9 mouse cellular contexts compared by ENCODE assay signal in the genomic region with DNA sequence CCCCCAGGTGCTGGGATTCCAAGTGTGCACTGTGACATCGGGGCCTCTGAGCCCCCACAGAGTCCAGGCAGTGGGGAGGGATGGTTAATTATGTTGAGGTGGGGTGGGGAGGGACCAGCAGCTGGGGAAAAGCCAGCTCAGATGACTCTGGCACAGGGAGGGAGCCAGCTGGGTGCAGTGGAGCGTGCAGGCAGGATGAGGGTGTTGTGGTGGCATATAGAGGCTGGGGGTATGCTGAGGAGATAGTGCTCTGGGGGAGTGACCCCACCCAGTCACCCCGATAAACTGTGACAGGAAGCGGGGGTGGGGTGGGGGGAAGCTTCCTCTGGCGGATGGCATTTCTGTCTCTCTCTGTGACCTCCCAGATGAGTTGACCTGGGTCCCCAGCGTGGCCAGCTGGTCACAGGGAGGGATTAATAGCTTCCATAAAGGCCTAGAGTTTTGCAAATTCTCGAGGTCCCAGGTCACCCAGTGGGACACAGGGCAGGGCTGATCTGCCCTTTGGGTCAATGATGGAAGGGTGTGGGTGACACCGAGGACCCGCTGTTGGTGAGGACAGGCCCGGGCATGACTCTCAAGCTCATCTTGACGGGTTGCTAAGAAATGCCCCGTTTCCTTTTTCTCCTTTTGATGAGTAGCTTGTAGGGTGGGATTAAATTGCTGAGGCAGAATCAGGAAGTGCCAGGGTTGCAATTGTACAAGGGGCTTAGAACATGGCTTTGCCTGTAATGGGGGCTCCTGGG. TPM values are rescaled to one million over a fixed set of nuclear protein-coding genes. Genes with fewer than 3 reads are reported as not detected.
DNase-seq lines count a peak whose midpoint lies in the region; ATAC-seq and TF ChIP-seq lines count a peak whose summit lies in the region.
"Had no signal": no experiment of that assay in that cellular context is flagged by ENCODE, and none has a peak within 500 bp of the region (broad histone marks: within the 10 kb centered on the region; RNA-seq: fewer than 3 reads in every experiment).

No protein-coding gene starts in this region.

- H3K4me3 ChIP-seq in embryonic facial prominence, embryonic 15.5 days (replicated peaks), result no peak overlapping the region
- no peak overlapping the region for H3K4me3 ChIP-seq in stomach, postnatal 0 days (ENCODE audit: low read depth, low read length)
- H3K4me3 ChIP-seq: stomach, embryonic 15.5 days had no signal

- H3K27ac ChIP-seq in embryonic facial prominence, embryonic 15.5 days (replicated peaks), result no peak overlapping the region
- H3K27ac ChIP-seq in stomach, postnatal 0 days (replicated peaks), result no peak overlapping the region
- H3K27ac ChIP-seq: stomach, embryonic 15.5 days had no signal

- no peak for TF ChIP-seq EP300 in stomach, postnatal 0 days (optimal IDR thresholded peaks at IDR 0.05)

- no peaks in the 10 kb centered on the region for H3K36me3 ChIP-seq in embryonic facial prominence, embryonic 15.5 days
- H3K36me3 ChIP-seq in stomach, postnatal 0 days (ENCODE audit: control insufficient read depth, insufficient read depth, low read length), result no peaks in the 10 kb centered on the region
- H3K36me3 ChIP-seq: stomach, embryonic 15.5 days had no signal

- peaks cover 20% of the 10 kb centered on the region for H3K4me1 ChIP-seq in embryonic facial prominence, embryonic 15.5 days
- H3K4me1 ChIP-seq in stomach, postnatal 0 days (replicated peaks; ENCODE audit: control insufficient read depth, insufficient read depth), result no peaks in the 10 kb centered on the region
- H3K4me1 ChIP-seq: stomach, embryonic 15.5 days had no signal

- no peaks in the 10 kb centered on the region for H3K27me3 ChIP-seq in embryonic facial prominence, embryonic 15.5 days
- H3K27me3 ChIP-seq in stomach, postnatal 0 days (ENCODE audit: control insufficient read depth, insufficient read depth, low read length), result no peaks in the 10 kb centered on the region
- H3K27me3 ChIP-seq: stomach, embryonic 15.5 days had no signal

- WGBS in embryonic facial prominence, embryonic 15.5 days, result 21% methylated on average over 12 of the region's 12 CpGs
- WGBS in stomach, postnatal 0 days, result 47% methylated on average over 12 of the region's 12 CpGs

- no peak for TF ChIP-seq CTCF in stomach, postnatal 0 days (IDR thresholded peaks at IDR 0.05; ENCODE audit: low read depth)

- DNase-seq in cerebellum, postnatal 14 days, result peak; percentile 30 to 55
- no peak for DNase-seq in cerebellum, adult 8-10 months
- peak; percentile 81 for DNase-seq in A20 (ENCODE audit: low read depth, low spot score)
- DNase-seq in stomach, postnatal 0 days (ENCODE audit: low spot score), result no peak
- no peak for DNase-seq in urinary bladder, adult 18-20 months (ENCODE audit: low spot score in 2 of 2)
- DNase-seq in adipocyte (ENCODE audit: low spot score), result no peak

- H3K9me3 ChIP-seq in embryonic facial prominence, embryonic 15.5 days (replicated peaks), result no peaks in the 10 kb centered on the region
- H3K9me3 ChIP-seq in stomach, postnatal 0 days (ENCODE audit: control insufficient read depth, low read length), result no peaks in the 10 kb centered on the region
- H3K9me3 ChIP-seq: stomach, embryonic 15.5 days had no signal

- peak; percentile 21; the same call in 1 of the 2 replicates for ATAC-seq in embryonic facial prominence, embryonic 15.5 days (ENCODE audit: insufficient number of reproducible peaks, low FRiP score, low TSS enrichment, low read depth)
- ATAC-seq in megakaryocyte progenitor cell, adult 5-6 weeks (replicated peaks; ENCODE audit: poor library complexity), result peak; percentile 41
- ATAC-seq in stomach, postnatal 0 days (ENCODE audit: low FRiP score, low TSS enrichment), result no peak

- no peak overlapping the region for H3K9ac ChIP-seq in embryonic facial prominence, embryonic 15.5 days
- H3K9ac ChIP-seq in stomach, postnatal 0 days (ENCODE audit: low read length), result no peak overlapping the region
- H3K9ac ChIP-seq: stomach, embryonic 15.5 days had no signal

- H3K4me2 ChIP-seq in embryonic facial prominence, embryonic 15.5 days (replicated peaks), result no peak overlapping the region
- no peak overlapping the region for H3K4me2 ChIP-seq in stomach, postnatal 0 days (replicated peaks; ENCODE audit: low read depth)
- H3K4me2 ChIP-seq: stomach, embryonic 15.5 days had no signal

RNA-seq across cellular contexts. Expression of a gene that starts 8.2 kb away (rescaled TPM):
- polyA plus RNA-seq in embryonic facial prominence, embryonic 15.5 days (2015; fragmentation: Nextera tagmentation; extraction: Ambion mirVana), result 65.7 and 66.3 TPM in 2 replicates
- total RNA-seq in megakaryocyte progenitor cell, adult 5-6 weeks (2015), result 431 and 454 TPM in 2 replicates
- total RNA-seq in megakaryocyte progenitor cell, adult 5-6 weeks (2017), result 127 and 133 TPM in 2 replicates
- polyA plus RNA-seq in stomach, postnatal 0 days (2015; fragmentation: Nextera tagmentation; extraction: Ambion mirVana), result 30.5 and 34.0 TPM in 2 replicates

RNA-seq across cellular contexts. Expression of a gene that starts 23.1 kb away (rescaled TPM):
- 31.2 and 85.1 TPM in 2 replicates for polyA plus RNA-seq in embryonic facial prominence, embryonic 15.5 days (2015; fragmentation: Nextera tagmentation; extraction: Ambion mirVana)
- not detected in 2 replicates for total RNA-seq in megakaryocyte progenitor cell, adult 5-6 weeks (2015)
- total RNA-seq in megakaryocyte progenitor cell, adult 5-6 weeks (2017), result not detected in 2 replicates
- polyA plus RNA-seq in stomach, postnatal 0 days (2015; fragmentation: Nextera tagmentation; extraction: Ambion mirVana), result 0.05 TPM in 1 of 2 replicates, not detected in the other
- polyA plus RNA-seq: stomach, embryonic 15.5 days had no signal

Comparison
In these comparisons a context has a peak if more than half of its experiments do, and no peak if none do; other contexts are left out.
1. DNase-seq: peak in cerebellum, postnatal 14 days (2 of 2) and A20 (single experiment); none in cerebellum, adult 8-10 months (single experiment), stomach, postnatal 0 days (single experiment), urinary bladder, adult 18-20 months (0 of 2) and adipocyte (single experiment).
2. RNA of a gene that starts 23.1 kb away (polyA plus RNA-seq): 31.2 to 85.1 TPM in embryonic facial prominence, embryonic 15.5 days; 0.05 TPM in stomach, postnatal 0 days; every median in the first group is over 10 times any median in the second.